Mouse (Mus musculus): ENCODE results near the gene Phf6. TPM values are rescaled to one million over a fixed set of nuclear protein-coding genes. Genes with fewer than 3 reads are reported as not detected.
"Not testable (repeated sequence)": the region's sequence is repeated elsewhere in the genome, so short reads cannot be mapped to it uniquely, and the experiment has no call there.

The Phf6 gene
- 46.4 and 46.9 TPM in 2 replicates for polyA plus RNA-seq (2015; fragmentation: Nextera tagmentation; extraction: Ambion mirVana)

DNA sequence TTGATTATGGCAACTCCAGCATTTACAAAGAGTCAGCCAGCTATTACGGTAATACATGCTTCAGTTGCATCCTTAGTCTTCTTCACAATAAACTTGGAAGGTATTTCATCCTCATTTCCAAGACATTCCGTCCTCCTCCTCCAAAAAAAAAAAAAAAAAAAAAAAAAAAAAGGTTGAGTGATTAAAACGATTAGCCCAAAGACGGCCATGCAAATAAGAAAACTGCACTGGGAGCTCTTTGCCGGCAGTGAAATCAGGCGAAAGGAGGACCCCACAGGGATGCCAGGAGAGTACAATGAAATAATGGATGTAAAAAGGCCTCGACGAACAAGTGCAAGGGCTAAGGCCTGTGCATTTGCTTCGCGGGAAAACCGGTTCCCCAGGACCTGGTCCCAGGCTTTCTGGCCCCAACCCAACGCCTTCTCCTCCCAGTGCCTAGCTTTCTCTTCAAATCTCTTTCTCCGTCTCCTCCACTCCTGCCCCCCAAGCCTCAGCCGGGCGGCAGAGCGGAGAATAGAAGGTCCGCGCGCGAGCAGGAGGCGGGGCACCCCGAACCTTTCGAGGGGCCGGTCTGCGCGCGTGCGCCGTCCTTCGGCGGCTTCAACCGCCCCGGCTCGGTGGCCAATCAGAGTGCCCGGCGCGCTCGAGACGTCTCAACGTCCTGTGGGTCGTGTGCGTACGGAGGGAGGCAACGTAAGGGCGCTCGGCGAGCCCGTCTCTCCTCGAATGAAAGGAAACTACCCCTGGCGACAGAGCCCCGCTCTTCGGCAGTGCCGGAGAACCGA lies at the start of gene Phf6:
Gene Phf6 (plus strand): TSS at position 680 of the 785 bp plus-strand sequence.
- Histone ChIP-seq H3K9me3 (ENCODE audit: low read length) (no peaks in the 10 kb centered on the region), H3K27ac (ENCODE audit: low read length) (peak within 1 kb of the TSS; percentile 88), H3K9ac (replicated peaks; ENCODE audit: low read length) (peak within 1 kb of the TSS; percentile 82), H3K4me1 (ENCODE audit: insufficient read depth, low read length) (peaks cover 3% of the 10 kb centered on the region; the same call in 1 of the 2 replicates), H3K4me3 (ENCODE audit: low read length) (peak within 1 kb of the TSS; percentile 72), H3K27me3 (ENCODE audit: insufficient read depth, low read length) (peaks cover 2% of the 10 kb centered on the region; the same call in 1 of the 2 replicates), H3K36me3 (ENCODE audit: insufficient read depth, low read length) (no peaks in the 10 kb centered on the region), H3K4me2 (replicated peaks; ENCODE audit: low read depth, low read length) (peak within 1 kb of the TSS; percentile 61)
- 18% methylated on average over 54 of the region's 54 CpGs for WGBS
- ATAC-seq (ENCODE audit: low FRiP score, low TSS enrichment): peak; percentile 99

DNA sequence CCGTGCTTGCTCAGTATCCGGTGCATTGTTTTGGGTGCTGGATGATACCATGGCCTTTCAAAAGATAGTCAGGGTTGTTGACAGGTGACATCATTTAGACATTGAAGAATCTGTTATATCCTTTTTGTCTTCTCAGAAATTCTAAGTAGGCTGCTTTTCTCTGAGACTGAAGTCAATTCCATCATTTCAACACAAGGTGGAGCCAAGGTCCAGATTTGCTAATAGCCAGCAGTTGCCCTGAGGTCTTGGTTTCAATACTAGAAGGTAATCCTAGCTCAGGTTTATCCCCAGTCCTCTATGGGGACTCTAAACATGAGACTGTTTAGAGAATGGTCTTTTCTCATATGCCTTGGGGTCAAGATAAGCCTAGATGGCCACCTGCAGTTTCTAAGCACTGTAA lies 47.9 kb upstream of the Phf6 start:
- H3K4me1 ChIP-seq (ENCODE audit: insufficient read depth, low read length): no peaks in the 10 kb centered on the region
- no peak overlapping the region for H3K4me3 ChIP-seq (ENCODE audit: low read length)
- WGBS: 59% methylated on average over 2 of the region's 2 CpGs
- H3K27me3 ChIP-seq (ENCODE audit: insufficient read depth, low read length): no peaks in the 10 kb centered on the region
- no peak overlapping the region for H3K4me2 ChIP-seq (replicated peaks; ENCODE audit: low read depth, low read length)
- no peak overlapping the region for H3K27ac ChIP-seq (ENCODE audit: low read length)
- ATAC-seq (ENCODE audit: low FRiP score, low TSS enrichment): no peak
- H3K9me3 ChIP-seq (ENCODE audit: low read length): no peaks in the 10 kb centered on the region
- no peaks in the 10 kb centered on the region for H3K36me3 ChIP-seq (ENCODE audit: insufficient read depth, low read length)
- H3K9ac ChIP-seq (replicated peaks; ENCODE audit: low read length): no peak overlapping the region

DNA sequence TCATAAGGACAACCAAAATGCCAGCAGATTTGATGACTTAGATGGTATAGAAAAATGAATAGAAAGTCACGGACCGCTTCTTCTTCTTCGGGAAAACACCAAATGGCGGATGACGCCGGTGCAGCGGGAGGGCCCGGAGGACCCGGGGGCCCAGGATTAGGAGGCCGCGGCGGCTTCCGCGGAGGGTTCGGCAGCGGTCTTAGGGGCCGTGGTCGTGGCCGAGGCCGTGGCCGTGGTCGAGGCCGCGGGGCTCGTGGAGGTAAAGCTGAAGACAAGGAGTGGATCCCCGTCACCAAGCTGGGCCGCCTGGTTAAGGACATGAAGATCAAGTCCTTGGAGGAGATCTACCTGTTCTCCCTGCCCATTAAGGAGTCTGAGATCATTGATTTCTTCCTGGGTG lies 13.6 kb upstream of the Phf6 start:
- 70% methylated on average over 2 of the region's 27 CpGs for whole genome bisulfite sequencing
- H3K27ac ChIP-seq (ENCODE audit: low read length); H3K4me1 ChIP-seq (ENCODE audit: insufficient read depth, low read length); H3K27me3 ChIP-seq (ENCODE audit: insufficient read depth, low read length); H3K9ac ChIP-seq (replicated peaks; ENCODE audit: low read length); H3K4me2 ChIP-seq (replicated peaks; ENCODE audit: low read depth, low read length); ATAC-seq (ENCODE audit: low FRiP score, low TSS enrichment); H3K36me3 ChIP-seq (ENCODE audit: insufficient read depth, low read length); H3K4me3 ChIP-seq (ENCODE audit: low read length); H3K9me3 ChIP-seq (ENCODE audit: low read length): not testable (repeated sequence)

- Histone ChIP-seq H3K4me1 (ENCODE audit: insufficient read depth, low read length) (peaks cover 3% of the 10 kb centered on the region; the same call in 1 of the 2 replicates), H3K9me3 (ENCODE audit: low read length) (no peaks in the 10 kb centered on the region), H3K4me3 (ENCODE audit: low read length) (peak overlapping the region; percentile 72), H3K4me2 (replicated peaks; ENCODE audit: low read depth, low read length) (peak overlapping the region; percentile 49), H3K36me3 (ENCODE audit: insufficient read depth, low read length) (no peaks in the 10 kb centered on the region), H3K27me3 (ENCODE audit: insufficient read depth, low read length) (peaks cover 2% of the 10 kb centered on the region; the same call in 1 of the 2 replicates), H3K9ac (replicated peaks; ENCODE audit: low read length) (peak overlapping the region; percentile 82), H3K27ac (ENCODE audit: low read length) (peak overlapping the region; percentile 88)
- 18% methylated on average over 26 of the region's 26 CpGs for WGBS
- ATAC-seq (ENCODE audit: low FRiP score, low TSS enrichment): peak; percentile 62
These were observed 284 bp downstream of the Phf6 start for GRCm38 (mm10) chrX:52912372-52912728.

GRCm38 (mm10) chrX:52912826-52913701 lies 998 bp downstream of the Phf6 start:
- no peak for ATAC-seq (ENCODE audit: low FRiP score, low TSS enrichment)
- Histone ChIP-seq H3K4me1 (ENCODE audit: insufficient read depth, low read length) (peaks cover 3% of the 10 kb centered on the region; the same call in 1 of the 2 replicates), H3K36me3 (ENCODE audit: insufficient read depth, low read length) (no peaks in the 10 kb centered on the region), H3K27ac (ENCODE audit: low read length) (peak overlapping the region; percentile 88; the same call in 1 of the 2 replicates), H3K27me3 (ENCODE audit: insufficient read depth, low read length) (peaks cover 2% of the 10 kb centered on the region; the same call in 1 of the 2 replicates), H3K4me3 (ENCODE audit: low read length) (peak overlapping the region; percentile 72), H3K9me3 (ENCODE audit: low read length) (no peaks in the 10 kb centered on the region), H3K4me2 (replicated peaks; ENCODE audit: low read depth, low read length) (peak overlapping the region; percentile 49), H3K9ac (replicated peaks; ENCODE audit: low read length) (peak overlapping the region; percentile 82)
- WGBS: 28% methylated on average over 31 of the region's 31 CpGs

GRCm38 (mm10) chrX:52913856-52914255 lies 1.8 kb downstream of the Phf6 start:
- Histone ChIP-seq H3K9ac (replicated peaks; ENCODE audit: low read length) (no peak overlapping the region), H3K4me3 (ENCODE audit: low read length) (peak overlapping the region; percentile 72), H3K36me3 (ENCODE audit: insufficient read depth, low read length) (no peaks in the 10 kb centered on the region), H3K4me2 (replicated peaks; ENCODE audit: low read depth, low read length) (peak overlapping the region; percentile 49), H3K9me3 (ENCODE audit: low read length) (no peaks in the 10 kb centered on the region), H3K4me1 (ENCODE audit: insufficient read depth, low read length) (peaks cover 3% of the 10 kb centered on the region; the same call in 1 of the 2 replicates), H3K27me3 (ENCODE audit: insufficient read depth, low read length) (peaks cover 2% of the 10 kb centered on the region; the same call in 1 of the 2 replicates), H3K27ac (ENCODE audit: low read length) (no peak overlapping the region)
- no peak for ATAC-seq (ENCODE audit: low FRiP score, low TSS enrichment)
- 58% methylated on average over 4 of the region's 4 CpGs for WGBS

- peaks cover 3% of the 10 kb centered on the region; the same call in 1 of the 2 replicates for H3K4me1 ChIP-seq (ENCODE audit: insufficient read depth, low read length)
- peaks cover 2% of the 10 kb centered on the region; the same call in 1 of the 2 replicates for H3K27me3 ChIP-seq (ENCODE audit: insufficient read depth, low read length)
- no peak for ATAC-seq (ENCODE audit: low FRiP score, low TSS enrichment)
- no peak overlapping the region for H3K4me2 ChIP-seq (replicated peaks; ENCODE audit: low read depth, low read length)
- H3K36me3 ChIP-seq (ENCODE audit: insufficient read depth, low read length): no peaks in the 10 kb centered on the region
- H3K9me3 ChIP-seq (ENCODE audit: low read length): no peaks in the 10 kb centered on the region
- no peak overlapping the region for H3K9ac ChIP-seq (replicated peaks; ENCODE audit: low read length)
- H3K27ac ChIP-seq (ENCODE audit: low read length): no peak overlapping the region
- no peak overlapping the region for H3K4me3 ChIP-seq (ENCODE audit: low read length)
These were observed 2.6 kb downstream of the Phf6 start for GRCm38 (mm10) chrX:52914705-52915104.

GRCm38 (mm10) chrX:52916516-52916915 lies 4.5 kb downstream of the Phf6 start:
- no peak for ATAC-seq (ENCODE audit: low FRiP score, low TSS enrichment)
- WGBS: 79% methylated on average over 7 of the region's 7 CpGs
- Histone ChIP-seq H3K4me3 (ENCODE audit: low read length) (no peak overlapping the region), H3K4me1 (ENCODE audit: insufficient read depth, low read length) (peaks cover 3% of the 10 kb centered on the region; the same call in 1 of the 2 replicates), H3K27me3 (ENCODE audit: insufficient read depth, low read length) (no peaks in the 10 kb centered on the region), H3K27ac (ENCODE audit: low read length) (no peak overlapping the region), H3K9me3 (ENCODE audit: low read length) (no peaks in the 10 kb centered on the region), H3K4me2 (replicated peaks; ENCODE audit: low read depth, low read length) (no peak overlapping the region), H3K36me3 (ENCODE audit: insufficient read depth, low read length) (no peaks in the 10 kb centered on the region), H3K9ac (replicated peaks; ENCODE audit: low read length) (no peak overlapping the region)

DNA sequence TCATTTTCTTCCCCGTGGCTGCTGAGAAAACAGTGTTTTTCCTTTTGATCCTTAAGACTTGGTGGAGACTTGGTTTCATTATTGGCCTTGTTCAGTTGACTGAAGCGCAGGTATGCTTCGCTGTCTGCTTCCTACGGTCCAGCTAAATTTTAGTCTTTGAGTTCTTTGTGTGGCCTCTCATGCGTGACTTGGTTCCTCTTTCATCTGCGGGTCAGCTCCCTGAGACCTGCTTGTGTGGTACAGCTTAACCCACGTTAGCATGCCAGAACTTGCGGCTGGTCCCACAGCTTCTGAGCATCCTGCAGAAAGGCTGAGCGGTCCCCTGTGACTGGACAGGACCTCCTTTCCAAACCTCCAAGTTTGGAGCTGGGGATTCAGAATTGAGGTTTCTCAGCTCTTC lies 14.7 kb downstream of the Phf6 start:
- Histone ChIP-seq H3K27me3 (ENCODE audit: insufficient read depth, low read length) (no peaks in the 10 kb centered on the region), H3K4me3 (ENCODE audit: low read length) (no peak overlapping the region), H3K36me3 (ENCODE audit: insufficient read depth, low read length) (no peaks in the 10 kb centered on the region), H3K9ac (replicated peaks; ENCODE audit: low read length) (0 out of 2 replicates have a peak overlapping the region, but pooled peaks have one; percentile 26), H3K9me3 (ENCODE audit: low read length) (no peaks in the 10 kb centered on the region), H3K27ac (ENCODE audit: low read length) (peak overlapping the region; percentile 76), H3K4me2 (replicated peaks; ENCODE audit: low read depth, low read length) (no peak overlapping the region; the same call in 1 of the 2 replicates), H3K4me1 (ENCODE audit: insufficient read depth, low read length) (0 out of 2 replicates have a peak, but pooled peaks cover 5% of the 10 kb centered on the region)
- ATAC-seq (ENCODE audit: low FRiP score, low TSS enrichment): peak; percentile 39; the same call in 1 of the 2 replicates
- WGBS: 58% methylated on average over 9 of the region's 9 CpGs

Data from kidney, embryonic 16.5 days (tissue).